Mouse (Mus musculus) ES-E14 (cell line): ENCODE results near the gene Tmem171.

Source experiments
- CHD2 ChIP-seq: IDR thresholded peaks from 2 replicates; pipeline ENCODE4 v1.6.1; 2014; ENCODE audit warnings: mild to moderate bottlenecking, low read depth, low read length, inconsistent platforms
- HCFC1 ChIP-seq: IDR thresholded peaks from 2 replicates; pipeline ENCODE4 v1.6.1; 2012; ENCODE audit warnings: low read length, inconsistent platforms, borderline replicate concordance; ENCODE audit not compliant: insufficient read depth
- MAFK ChIP-seq: IDR thresholded peaks from 2 replicates; pipeline ENCODE4 v1.6.1; 2014; ENCODE audit warnings: mild to moderate bottlenecking, low read depth, low read length, inconsistent platforms; ENCODE audit not compliant: insufficient read depth
- ZC3H11A ChIP-seq: IDR thresholded peaks from 2 replicates; pipeline ENCODE4 v1.6.1; 2012; ENCODE audit warnings: low read depth, mild to moderate bottlenecking, inconsistent platforms, low read length, borderline replicate concordance
- ZNF384 ChIP-seq: IDR thresholded peaks from 2 replicates; pipeline ENCODE4 v1.6.1; 2012; ENCODE audit warnings: low read depth, low read length, inconsistent platforms

- TF ChIP-seq HCFC1: no peak
- no peak for TF ChIP-seq ZC3H11A
- no peak for TF ChIP-seq MAFK
- no peak for TF ChIP-seq CHD2
- TF ChIP-seq ZNF384: no peak
Measured at GRCm38 (mm10) chr13:98699982-98700540, 5.4 kb upstream of the Tmem171 start.
